Mouse (Mus musculus) ovary, postnatal 14 days (tissue): ENCODE measurements around the gene Gimap8.
"Not testable (repeated sequence)": the region's sequence is repeated elsewhere in the genome, so short reads cannot be mapped to it uniquely, and the experiment has no call there.

ENCODE experiments used
- DNase-seq: peaks from one replicate; pipeline ENCODE4 v3.0.0; 2022; ENCODE audit warnings: low spot score

Gene Gimap8

DNA sequence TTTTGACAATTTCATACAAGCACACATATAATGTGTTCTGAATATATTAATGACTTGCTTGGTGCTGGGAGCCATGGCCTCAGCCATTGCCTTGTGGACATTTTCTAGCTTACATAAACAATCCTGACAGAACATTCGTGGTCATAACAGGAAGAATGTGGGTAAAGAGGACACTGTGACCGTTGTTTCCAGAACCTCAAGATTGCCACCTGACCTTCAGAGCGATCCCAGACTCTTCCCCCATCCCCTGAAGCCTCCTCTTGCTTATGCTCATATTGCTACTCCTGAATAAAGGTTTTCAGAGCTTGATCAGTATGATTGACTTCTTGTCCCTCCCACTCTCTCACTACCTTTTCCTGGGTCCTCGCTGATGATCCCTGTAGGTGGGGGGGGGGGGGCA lies 31.4 kb downstream of the Gimap8 start:
- DNase-seq = no peak

DNA sequence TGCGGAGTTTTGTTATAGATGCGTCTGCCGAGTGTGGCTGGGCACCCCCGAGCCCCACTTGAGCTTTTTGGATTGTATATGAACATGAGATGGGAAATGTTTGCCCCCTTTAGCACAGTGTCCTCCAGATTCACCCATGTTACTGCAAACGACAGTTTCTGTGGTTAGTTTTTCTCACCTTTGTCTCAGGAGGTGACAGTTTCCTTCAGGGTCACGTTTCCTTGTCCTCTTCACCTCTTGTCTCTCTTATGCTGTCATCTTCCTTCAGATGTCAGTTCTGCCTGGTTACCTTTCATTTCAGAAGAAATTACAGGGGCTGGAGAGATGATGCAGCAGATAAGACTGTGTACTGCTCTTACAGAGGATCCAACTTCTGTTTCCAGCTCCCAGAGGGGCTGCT lies 32.7 kb downstream of the Gimap8 start:
- DNase-seq = no peak

DNA sequence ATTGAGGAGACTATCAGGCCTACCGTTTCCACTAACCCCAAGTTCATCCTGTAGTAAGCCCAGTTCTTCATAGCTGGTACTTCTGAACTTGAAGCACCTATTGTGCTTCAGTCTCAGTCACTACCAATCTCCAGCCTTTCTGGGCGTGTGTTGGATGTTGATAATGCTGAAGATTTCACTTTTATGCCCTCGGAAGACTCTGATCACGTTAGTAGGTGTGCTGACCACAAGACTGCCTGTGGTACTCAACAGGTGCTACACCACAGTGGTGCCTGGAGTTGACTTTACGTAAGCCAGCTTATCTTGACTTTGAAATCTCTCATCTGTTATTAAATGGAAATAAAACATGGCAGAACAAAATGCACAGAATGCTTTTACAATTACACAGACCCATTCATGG lies 33.4 kb downstream of the Gimap8 start:
- DNase-seq = no peak

DNA sequence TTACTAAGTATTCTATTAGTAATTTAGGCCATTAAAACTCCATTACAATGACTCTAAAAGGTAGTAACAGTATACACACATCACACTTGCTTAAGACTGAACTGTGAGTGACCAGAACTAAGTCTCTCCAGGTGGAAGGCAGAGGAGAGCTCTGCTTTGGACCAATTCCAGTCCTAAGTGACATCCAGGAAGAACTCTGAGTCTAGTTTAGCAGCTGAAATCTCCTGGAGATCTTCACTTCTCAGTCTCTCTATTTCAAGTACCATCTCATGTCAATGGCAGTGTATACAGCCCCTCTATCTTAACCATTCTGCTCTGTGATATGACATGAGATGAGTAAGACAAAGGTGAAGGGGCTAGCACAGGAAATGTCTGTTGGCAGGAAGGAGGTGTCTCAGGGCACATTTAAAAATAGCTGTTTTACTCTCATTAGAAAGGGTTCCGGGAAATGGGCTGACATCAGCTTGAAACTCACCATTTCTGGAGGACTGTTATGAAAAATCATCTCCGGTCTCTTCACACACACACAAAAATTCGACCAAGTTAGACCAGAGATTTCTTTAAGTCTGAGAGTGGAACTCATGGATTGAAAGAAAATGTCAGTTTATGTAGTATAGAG lies 34.5 kb downstream of the Gimap8 start:
- no peak for DNase-seq

DNA sequence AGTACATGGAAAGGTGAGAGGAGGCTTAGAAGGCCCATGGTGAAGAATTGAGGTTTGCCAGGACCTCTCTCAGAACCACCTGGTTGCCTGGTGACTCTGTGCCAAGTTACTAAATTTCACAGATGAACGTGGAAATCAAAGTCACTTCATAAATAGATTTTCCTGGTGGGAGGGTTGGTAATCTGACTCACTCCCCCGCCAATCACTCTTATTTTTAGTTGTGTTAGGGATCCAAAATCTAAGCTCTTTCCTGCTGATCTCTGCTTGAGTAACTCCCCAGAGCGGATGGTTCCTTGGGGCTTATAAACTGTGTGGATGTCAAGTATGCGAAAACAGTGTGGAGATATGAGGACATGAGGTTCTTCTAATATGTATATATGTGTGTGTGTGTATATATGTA lies 35.2 kb downstream of the Gimap8 start:
- DNase-seq = no peak

DNA sequence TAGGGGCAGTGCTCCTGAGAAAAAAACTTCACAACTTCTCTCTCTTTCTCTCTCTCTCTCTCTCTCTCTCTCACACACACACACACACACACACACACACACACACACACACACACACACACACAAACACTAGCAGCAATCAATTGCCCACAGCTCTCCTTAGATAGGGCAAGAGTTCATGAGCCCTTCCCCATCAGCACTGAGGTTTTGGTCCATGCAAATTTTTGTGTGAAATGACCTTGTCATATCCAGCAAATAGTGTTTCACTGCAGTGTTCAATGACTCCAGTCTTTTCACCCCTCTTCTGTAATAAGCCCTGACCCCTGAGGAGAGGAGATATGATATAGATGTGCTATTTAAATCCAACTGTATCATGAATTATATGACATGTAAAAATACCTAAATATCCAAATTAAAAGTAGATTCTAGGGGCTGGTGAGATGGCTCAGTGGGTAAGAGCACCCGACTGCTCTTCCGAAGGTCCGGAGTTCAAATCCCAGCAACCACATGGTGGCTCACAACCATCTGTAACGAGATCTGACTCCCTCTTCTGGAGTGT lies 36.3 kb downstream of the Gimap8 start:
- DNase-seq = not testable (repeated sequence)

DNA sequence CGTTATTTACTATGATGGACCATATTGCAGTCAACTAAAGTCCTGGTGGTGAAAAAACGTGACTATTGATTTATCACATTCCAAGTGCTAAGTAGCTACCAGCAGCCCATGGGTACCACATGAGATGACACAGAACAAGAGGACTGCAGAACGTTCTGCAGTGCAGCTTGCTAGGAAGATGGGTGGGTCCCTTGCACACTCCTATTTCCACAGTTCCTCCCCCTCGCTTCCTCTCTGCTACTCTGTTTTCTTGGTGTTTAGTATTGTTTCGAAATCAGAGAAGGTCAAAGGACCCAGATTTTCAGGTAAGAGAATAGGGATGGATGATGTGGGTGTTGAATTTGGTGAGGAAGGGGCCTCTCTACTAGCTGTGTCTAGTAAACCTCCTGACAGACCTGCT lies 37.3 kb downstream of the Gimap8 start, which contains the start of gene Gimap4:
Gimap4 (plus strand) TSS at position 231 of the 400 bp plus-strand sequence.
- DNase-seq = no peak

DNA sequence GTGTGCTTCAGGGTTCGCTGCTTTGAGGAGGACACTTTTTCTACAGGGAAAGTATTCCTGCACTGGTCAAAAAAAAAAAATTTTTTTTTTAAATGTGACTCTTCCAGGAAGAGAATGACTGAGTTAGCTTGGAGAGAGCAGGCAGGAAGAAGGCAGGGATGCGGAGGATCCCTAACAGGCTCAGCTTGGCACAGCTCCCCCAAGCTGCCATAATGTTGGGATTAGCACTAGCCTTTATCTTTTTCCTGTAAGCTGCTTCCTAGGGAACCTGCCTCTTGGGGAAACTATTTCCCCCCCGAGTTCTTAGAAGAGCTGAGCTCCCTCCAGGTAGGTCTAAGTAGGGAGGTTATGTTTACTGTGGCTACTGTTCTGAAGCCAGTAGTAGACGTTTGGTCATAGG lies 37.8 kb downstream of the Gimap8 start:
- DNase-seq = no peak

DNA sequence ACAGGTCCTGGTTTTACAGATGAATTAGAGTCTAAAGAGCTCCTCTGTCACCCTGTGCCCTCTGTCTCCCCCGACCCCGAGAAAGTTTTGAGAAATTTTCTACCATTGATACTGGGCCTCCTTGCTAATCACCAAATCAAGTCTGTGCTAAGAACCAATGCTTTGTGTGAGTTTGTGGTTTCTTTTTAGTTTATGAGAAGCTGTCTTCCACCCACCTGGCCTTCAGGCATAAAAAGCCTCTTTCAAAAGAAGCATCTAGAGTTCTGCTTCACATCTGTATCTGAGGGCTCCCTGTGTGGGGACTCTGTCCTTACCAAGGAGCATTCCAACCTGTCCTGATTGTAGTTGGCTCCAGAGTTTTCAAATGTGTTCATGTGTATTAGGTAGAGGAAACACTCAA lies 38.2 kb downstream of the Gimap8 start:
- no peak for DNase-seq

DNA sequence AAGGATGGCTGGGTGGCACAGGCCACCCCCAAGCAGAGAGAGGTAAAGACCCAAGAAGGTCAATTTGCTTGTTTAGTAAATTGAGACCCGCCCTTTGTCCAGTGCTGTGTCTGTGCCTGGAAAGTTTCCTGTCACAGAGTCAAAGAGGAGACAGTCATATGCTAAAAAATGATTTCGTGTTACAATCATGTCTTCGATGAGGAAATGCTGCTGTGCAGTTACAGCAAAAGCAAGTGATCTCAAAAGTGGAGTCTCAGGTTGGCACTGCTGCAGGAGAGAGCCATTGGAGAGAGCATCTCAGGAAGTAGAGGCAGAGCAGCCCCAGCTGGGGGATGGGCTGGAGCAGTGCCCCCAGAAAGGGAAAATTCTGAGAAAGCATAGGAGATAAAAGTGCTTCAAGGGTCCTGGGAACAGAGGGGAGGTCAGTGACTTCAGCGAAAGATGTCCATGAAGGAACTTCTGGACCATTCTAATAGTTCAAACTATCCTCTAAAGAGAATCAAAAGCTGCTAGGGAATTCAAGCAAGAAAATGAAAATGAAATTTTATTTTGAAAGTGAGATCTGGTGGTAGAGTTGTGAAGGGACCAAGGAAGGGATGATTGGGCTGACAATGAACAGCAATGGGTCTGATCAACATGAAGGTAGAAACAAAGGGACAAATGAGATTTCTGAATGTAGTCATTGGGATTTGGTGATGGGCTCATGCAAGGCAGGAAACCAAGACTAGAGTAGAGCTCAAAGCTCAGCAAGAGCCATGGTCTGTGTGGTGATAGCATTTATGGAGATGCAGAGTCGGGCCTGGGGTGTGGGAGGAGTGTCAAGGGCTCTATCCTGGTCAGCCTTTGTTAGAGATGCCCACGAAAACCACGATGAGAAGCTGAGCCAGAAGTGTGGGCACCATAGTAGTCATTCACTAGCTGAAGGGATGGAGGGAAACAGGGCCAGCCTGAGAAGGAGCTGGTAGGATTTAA lies 38.9 kb downstream of the Gimap8 start:
- DNase-seq = no peak

DNA sequence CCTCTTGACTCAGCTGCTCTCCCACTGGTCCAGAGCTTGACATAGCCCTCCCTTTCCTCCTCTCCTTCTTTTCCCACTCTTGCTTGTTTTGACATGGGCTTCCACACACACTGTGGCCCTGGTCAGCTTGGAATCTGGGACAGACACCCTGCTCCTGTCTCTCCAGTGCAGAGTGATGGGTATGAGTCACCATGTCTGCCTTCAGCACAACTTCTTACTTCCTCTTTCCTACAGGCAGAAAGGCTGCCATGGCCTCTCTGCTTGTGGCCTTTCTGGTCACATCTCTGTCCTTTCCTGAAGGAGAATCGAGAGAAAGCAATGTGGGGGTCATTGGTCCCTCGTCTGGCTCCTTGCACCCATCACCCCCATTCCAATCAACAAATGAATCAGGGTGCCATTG lies 40.0 kb downstream of the Gimap8 start:
- no peak for DNase-seq

DNA sequence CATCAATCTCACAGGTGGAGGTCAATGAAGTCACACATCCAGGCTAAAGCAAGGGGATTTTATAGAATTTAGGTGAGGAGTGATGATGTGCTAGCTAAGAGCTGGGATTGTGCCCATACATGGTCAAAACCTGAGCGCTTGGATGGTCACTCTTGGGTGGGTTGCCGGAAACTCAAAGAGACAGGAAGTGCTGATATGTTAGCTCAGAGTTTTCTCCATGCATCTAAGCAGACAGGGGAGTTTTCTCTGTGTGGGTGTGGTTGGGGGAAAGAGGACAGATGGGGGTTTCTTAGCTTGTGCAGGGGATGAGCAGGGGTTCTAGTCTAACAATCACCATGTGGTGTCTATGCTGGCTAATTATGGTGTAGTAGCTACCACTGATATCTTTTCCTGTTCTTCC lies 42.3 kb downstream of the Gimap8 start:
- DNase-seq = no peak

DNA sequence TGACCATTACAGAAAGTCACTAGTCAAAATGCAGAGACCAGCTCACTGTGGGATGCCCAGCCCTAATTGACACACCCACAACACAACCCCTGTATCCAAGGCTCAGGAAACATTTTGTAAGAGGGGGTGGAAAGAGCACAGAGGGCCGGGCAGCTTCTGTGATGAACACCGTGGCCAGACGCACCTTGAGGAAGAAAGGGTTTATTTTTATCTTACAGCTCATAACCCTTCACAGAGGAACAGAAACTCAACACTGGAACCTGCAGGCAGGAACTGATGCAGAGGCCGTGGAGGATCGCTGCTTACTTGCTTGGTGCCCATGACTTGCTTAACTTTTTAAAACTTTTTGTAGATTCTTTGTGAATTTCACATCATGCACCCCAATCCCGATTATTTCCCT lies 45.9 kb downstream of the Gimap8 start:
- DNase-seq = no peak

DNA sequence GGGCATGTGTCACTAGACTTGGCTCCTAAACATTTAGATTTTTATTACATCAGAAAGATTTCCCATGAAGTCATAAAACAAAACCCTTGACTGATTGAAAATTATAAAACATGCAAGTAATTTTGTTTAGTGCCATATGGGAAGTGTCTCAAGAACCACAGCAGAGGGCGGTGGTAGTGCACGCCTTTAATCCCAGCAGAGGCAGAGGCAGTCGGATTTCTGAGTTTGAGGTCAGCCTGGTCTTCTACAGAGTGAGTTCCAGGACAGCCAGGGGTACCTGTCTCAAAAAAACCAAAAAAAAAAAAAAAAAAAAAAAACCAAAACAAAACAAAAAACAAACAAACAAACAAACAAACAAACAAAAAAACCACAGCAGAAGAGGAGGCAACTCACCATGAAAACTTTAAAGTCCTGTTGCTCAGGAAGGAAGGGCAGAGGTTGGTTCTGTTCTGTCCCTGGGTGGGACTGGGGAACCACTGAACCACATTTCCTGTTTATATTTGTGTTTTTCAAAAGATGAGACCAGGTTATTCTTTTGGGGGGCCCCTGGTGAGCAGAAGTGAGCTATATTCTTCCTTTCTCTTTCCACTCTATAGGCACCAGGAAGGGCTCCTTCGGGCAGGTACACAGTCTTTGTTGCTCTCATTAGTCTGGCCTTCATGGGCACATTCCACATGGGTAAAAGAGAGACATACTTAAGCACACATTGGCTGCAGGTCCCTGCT lies 50.0 kb downstream of the Gimap8 start:
- no peak for DNase-seq

DNA sequence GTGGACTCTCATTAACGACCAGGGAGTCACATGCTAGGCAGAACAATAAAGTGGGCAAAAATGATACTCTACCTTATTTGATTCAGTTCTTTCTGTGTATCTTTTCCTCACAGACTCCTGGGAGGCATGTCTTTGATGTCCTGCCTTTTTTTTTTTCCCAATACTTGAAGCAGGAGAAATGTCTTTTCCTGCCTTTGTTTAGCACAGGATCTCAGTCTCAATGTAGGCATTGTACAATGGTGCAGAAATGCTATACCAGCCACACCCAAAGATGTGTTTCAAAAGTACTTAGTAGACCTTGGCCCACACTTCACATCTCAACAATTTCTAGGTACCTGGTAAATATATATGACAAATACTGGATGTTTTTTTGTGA lies 50.5 kb downstream of the Gimap8 start:
- DNase-seq = no peak

DNA sequence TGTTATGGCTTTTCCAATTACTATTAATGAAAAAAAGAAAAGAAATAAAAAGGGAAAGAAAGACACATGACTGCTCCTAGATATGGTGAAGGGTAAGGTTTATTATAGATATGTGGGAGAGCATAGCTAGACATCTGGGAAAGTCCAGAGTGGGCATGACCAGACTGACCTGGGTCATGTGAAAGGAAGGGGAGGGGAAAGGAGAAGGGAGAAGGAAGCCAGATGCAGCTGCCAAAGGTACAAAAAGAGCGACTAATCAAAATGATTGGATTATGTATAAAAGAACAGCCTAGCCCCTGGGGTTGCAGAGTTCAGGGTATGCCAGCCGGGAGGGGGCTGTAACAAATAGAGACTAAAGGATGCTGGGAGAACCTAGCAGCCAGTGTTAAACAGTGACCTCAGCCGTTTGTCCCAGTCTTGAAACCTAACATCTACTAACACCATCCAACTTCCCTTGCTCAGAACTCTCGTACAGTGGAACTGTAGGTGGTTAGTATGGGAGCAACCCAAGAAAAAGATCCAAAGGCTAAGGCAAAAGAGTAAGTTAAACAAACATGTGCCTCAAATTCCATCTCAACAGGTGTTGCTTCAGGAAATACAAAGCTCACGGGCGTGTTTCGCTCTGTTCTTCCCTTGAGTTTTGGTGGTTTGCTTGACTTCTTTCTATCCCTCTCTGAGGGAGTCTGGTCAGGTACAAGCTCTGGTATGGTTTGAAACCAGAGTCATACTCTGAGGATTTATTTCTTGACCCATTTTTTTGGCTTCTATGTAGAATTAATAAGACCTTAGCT lies 51.2 kb downstream of the Gimap8 start:
- no peak for DNase-seq

DNA sequence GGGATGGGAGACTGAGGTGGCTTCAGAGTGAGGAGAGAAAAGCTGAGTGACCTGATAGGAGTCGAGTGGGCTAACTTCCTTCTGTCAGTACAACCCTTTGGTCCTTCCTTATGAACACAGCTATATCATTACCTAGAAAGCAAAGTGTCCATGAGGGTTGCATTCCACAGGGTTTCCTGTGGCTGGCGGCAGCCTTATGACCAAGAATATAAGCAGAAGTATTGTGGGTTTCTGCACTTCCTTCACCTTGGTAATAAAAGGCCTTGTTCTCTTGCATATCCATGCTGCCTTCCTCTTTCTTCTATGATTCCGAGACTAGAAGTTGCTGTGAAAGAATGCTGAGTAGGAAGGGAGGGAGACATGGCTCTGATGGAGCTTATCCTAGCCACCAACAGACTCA lies 51.9 kb downstream of the Gimap8 start:
- no peak for DNase-seq

DNA sequence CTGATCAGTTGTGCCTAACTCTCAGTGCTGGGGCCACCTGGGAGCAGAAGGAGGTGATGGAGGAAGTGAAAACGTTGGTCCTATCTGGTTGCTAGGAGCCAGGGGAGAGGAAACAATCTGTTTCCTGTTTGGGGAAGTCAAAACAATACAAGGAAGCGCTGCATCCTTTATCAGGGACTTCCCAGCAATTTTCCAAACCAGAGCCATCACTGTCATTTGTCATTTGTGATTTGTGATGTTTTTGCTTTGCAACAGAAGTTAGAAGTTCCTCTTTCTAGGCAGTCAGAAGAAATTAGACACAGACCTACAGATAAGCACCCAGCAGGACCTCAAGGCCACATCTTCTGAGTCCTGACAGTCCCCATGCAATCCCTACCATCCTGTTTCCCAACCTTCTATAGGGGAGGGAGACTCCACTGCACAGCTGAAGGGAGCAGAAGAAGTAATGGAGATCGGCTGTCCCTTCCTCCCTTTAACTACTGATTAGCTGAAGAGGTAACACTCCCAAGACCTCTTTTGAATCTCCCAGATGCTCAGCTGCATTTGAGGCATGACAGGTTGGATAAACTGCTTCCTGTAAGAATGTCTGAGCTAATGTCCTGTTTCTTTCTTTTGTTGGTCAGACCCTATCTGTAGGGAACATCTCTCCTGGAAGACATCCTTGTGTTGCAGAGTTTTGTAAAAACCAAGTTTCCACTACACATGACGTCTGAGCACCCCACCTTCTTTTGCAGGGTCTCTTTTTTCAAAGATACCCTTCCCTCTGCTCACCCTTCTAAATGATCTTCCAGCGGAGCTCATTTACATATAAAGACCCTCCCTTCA lies 53.4 kb downstream of the Gimap8 start:
- DNase-seq = no peak

DNA sequence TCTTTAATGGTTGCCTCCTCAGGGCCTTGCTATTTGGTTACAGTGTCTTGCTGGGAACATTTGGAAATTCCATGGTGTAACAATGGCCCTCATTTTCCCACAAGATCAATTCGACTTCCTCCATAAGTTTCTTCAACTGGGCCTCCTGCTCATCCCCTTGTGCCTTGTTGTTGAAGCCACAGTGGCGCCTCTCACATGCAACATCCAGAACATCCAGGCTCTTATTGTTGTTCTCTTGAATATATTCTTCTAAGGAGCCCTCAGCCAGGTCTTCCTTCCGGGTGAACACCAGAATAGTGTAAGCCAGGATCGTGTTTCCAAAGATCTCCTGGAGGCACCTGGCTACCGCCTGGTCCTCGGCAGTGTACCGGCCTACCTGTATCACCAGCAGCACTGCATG lies 55.1 kb downstream of the Gimap8 start:
- DNase-seq = no peak

DNA sequence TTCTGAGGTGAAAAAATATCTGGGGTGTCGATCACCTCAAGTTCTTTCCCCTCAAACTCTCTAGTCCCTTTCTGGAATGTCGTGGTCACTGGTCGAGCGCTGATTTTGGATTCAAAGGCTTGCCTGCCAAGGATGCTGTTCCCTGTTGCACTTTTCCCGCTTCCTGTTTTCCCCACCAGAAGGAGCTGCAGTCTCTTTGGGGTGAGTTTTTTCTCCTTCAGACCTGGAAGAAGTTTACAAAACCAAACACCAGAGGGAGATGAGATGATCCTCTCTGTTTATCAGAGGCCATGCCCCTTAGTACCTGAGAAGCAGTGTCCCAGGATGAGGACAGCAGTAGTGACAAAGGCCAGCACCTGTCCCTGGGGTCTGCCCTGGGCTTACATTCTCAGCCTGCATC lies 55.6 kb downstream of the Gimap8 start:
- DNase-seq = no peak

DNA sequence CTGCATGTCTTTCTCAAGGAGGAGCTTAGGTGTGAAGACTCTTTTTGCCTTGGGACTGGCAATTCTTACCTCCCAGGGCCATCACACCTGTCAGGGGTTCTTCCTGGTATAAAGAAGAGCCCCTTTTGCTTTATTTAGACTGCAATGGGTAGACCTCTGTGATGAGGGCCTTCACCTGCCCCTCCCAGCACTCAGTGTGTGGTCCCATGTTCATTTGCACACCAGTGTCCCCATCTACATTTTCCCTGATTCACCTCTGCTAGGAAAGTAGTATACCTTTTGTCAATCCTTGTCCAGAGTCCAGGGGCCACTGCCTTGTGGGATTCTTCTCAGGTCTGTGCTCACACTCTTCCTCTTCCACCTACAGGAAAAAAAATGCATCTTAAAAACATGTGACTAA lies 57.1 kb downstream of the Gimap8 start:
- no peak for DNase-seq
